Mouse (Mus musculus) thymus, adult 2 months (tissue): ENCODE measurements around the gene Epb41. TPM values are rescaled to one million over a fixed set of nuclear protein-coding genes. Genes with fewer than 3 reads are reported as not detected.

ENCODE experiments used
- DNase-seq: peaks from one replicate; pipeline ENCODE4 v3.0.0; 2021
- H3K27ac ChIP-seq: fragments of 200-500 bp; 2 replicates; pipeline ENCODE4 v1.5.1; 2012; ENCODE audit warnings: low read length, control low read depth; ENCODE audit not compliant: control insufficient read depth, insufficient read depth
- H3K27me3 ChIP-seq: fragments of 200-500 bp; 2 replicates; pipeline ENCODE4 v1.6.1; 2012; ENCODE audit warnings: mild to moderate bottlenecking, low read length, moderate library complexity, mixed read lengths; ENCODE audit not compliant: control insufficient read depth, insufficient read depth
- H3K36me3 ChIP-seq: fragments of 200-500 bp; 2 replicates; pipeline ENCODE4 v1.6.1; 2012; ENCODE audit warnings: mild to moderate bottlenecking, low read length, moderate library complexity; ENCODE audit not compliant: control insufficient read depth, insufficient read depth
- H3K4me1 ChIP-seq: fragments of 200-500 bp; replicated peaks from 2 replicates; pipeline ENCODE4 v1.6.1; 2012; ENCODE audit warnings: low read length; ENCODE audit not compliant: control insufficient read depth, insufficient read depth
- H3K4me3 ChIP-seq: fragments of 200-500 bp; 2 replicates; pipeline ENCODE4 v1.5.1; 2012; ENCODE audit warnings: mild to moderate bottlenecking, low read length, control low read depth, moderate library complexity; ENCODE audit not compliant: control insufficient read depth, insufficient read depth
- CTCF ChIP-seq: fragments of 200-500 bp; IDR thresholded peaks from 2 replicates; pipeline ENCODE4 v1.5.1; 2012; ENCODE audit warnings: mild to moderate bottlenecking, control low read depth, low read length, moderate library complexity, borderline replicate concordance; ENCODE audit not compliant: control insufficient read depth, poor library complexity, insufficient read depth; ENCODE audit errors: extremely low read depth
- POLR2A ChIP-seq: fragments of 200-500 bp; IDR thresholded peaks from 2 replicates; pipeline ENCODE4 v1.6.1; 2012; ENCODE audit warnings: mild to moderate bottlenecking, low read length, control low read depth, moderate library complexity; ENCODE audit not compliant: control insufficient read depth, poor library complexity, insufficient read depth; ENCODE audit errors: extremely low read depth
- WGBS: fragments of 180-500 bp; shearing (Covaris S2); methylation state at CpG from one replicate; pipeline ENCODE4 v1.1.7; 2018; 5-methylcytosine and 5-hydroxymethylcytosine counted together
- polyA plus RNA-seq: library from polyadenylated mRNA; depleted of rRNA; stranded (reverse); fragments of >200 nt; gene quantifications from 2 replicates; pipeline ENCODE4 v1.2.3, GENCODE M21; 2012

Epb41 gene
- polyA plus RNA-seq, 1 experiment: 103 TPM

GRCm38 (mm10) chr4:132088921-132089320, 13.8 kb upstream of the Epb41 start:
- TF ChIP-seq CTCF (no peak), POLR2A (no peak)
- Histone ChIP-seq H3K4me3 (no peak overlapping the region), H3K27me3 (no peaks in the 10 kb centered on the region), H3K27ac (no peak overlapping the region), H3K4me1 (no peaks in the 10 kb centered on the region), H3K36me3 (no peaks in the 10 kb centered on the region)
- 15% methylated on average over 7 of the region's 7 CpGs for WGBS
- DNase-seq: peak; percentile 50

GRCm38 (mm10) chr4:132085114-132085513, 10.0 kb upstream of the Epb41 start:
- DNase-seq: peak; percentile 32
- Histone ChIP-seq H3K27ac (no peak overlapping the region), H3K4me1 (no peaks in the 10 kb centered on the region), H3K27me3 (no peaks in the 10 kb centered on the region), H3K36me3 (no peaks in the 10 kb centered on the region), H3K4me3 (no peak overlapping the region)
- 23% methylated on average over 7 of the region's 7 CpGs for WGBS
- TF ChIP-seq POLR2A: no peak
- TF ChIP-seq CTCF: no peak

GRCm38 (mm10) chr4:132080492-132080983, 5.4 kb upstream of the Epb41 start:
- no peak for DNase-seq

GRCm38 (mm10) chr4:132079555-132080275, 4.6 kb upstream of the Epb41 start:
- Histone ChIP-seq H3K4me1 (peaks cover 6% of the 10 kb centered on the region; the same call in 1 of the 2 replicates), H3K27me3 (no peaks in the 10 kb centered on the region), H3K4me3 (no peak overlapping the region), H3K36me3 (no peaks in the 10 kb centered on the region), H3K27ac (no peak overlapping the region)
- WGBS: 25% methylated on average over 19 of the region's 19 CpGs
- TF ChIP-seq CTCF (peak; percentile 71; the same call in 1 of the 2 replicates), POLR2A (no peak)
- peak; percentile 69 for DNase-seq

More at GRCm38 (mm10) chr4:132080492-132080983, 5.4 kb upstream of the Epb41 start:
- 88% methylated on average over 4 of the region's 4 CpGs for WGBS
- Histone ChIP-seq H3K27me3 (no peaks in the 10 kb centered on the region), H3K36me3 (no peaks in the 10 kb centered on the region), H3K27ac (no peak overlapping the region), H3K4me1 (peaks cover 6% of the 10 kb centered on the region; the same call in 1 of the 2 replicates), H3K4me3 (no peak overlapping the region)
- TF ChIP-seq CTCF (no peak), POLR2A (no peak)

GRCm38 (mm10) chr4:132078296-132078714, 3.2 kb upstream of the Epb41 start:
- no peak for TF ChIP-seq CTCF
- no peak for TF ChIP-seq POLR2A
- H3K4me3 ChIP-seq: no peak overlapping the region
- H3K4me1 ChIP-seq: peaks cover 15% of the 10 kb centered on the region
- no peaks in the 10 kb centered on the region for H3K27me3 ChIP-seq
- H3K36me3 ChIP-seq: no peaks in the 10 kb centered on the region
- DNase-seq: no peak
- 80% methylated on average over 7 of the region's 7 CpGs for WGBS
- H3K27ac ChIP-seq: no peak overlapping the region

GRCm38 (mm10) chr4:132077445-132077844, 2.3 kb upstream of the Epb41 start:
- H3K27ac ChIP-seq: no peak overlapping the region
- 51% methylated on average over 7 of the region's 7 CpGs for WGBS
- H3K27me3 ChIP-seq: no peaks in the 10 kb centered on the region
- no peak for DNase-seq
- no peak overlapping the region for H3K4me3 ChIP-seq
- no peak for TF ChIP-seq POLR2A
- no peak for TF ChIP-seq CTCF
- H3K4me1 ChIP-seq: peaks cover 15% of the 10 kb centered on the region
- no peaks in the 10 kb centered on the region for H3K36me3 ChIP-seq
